In the genomic region with DNA sequence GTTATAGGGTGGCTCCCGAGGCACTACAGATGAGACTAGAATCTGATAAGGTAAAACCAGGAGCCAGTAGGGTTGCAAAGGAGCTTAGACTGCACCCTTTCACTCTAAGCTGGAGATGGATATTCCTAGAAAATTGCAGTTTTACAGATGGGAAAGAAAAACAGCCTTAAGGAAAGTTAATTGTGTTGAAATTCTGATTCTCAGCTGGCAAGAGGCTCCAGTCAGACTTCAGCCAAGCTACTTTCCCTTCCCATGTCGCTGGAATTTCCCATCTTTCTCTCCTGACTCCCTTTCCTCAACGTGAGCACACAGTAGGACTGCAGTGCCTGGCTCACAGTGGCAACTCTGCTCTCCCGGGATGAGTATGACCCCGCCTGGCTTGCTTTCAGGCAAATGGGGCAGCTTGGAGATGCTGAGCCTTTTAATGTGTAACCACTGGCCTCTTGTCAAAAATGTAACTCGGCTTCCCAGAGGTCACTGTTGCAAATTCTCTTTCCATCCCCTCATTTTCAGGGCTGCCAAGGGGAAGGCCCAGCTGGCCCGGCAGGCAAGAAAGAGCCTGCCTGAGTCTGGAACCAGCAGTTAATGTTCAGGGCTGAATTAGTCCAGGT, we compare ENCODE assay signal across 9 mouse cellular contexts. TPM values are rescaled to one million over a fixed set of nuclear protein-coding genes. Genes with fewer than 3 reads are reported as not detected.
DNase-seq lines count a peak whose midpoint lies in the region; ATAC-seq lines count a peak whose summit lies in the region.
"Had no signal": no experiment of that assay in that cellular context is flagged by ENCODE, and none has a peak within 500 bp of the region (broad histone marks: within the 10 kb centered on the region; RNA-seq: fewer than 3 reads in every experiment).

No protein-coding gene starts in this region.

- peak; percentile 29; the same call in 1 of the 2 replicates for ATAC-seq in stomach, embryonic 16.5 days (ENCODE audit: insufficient read depth, low FRiP score)

- WGBS in stomach, embryonic 16.5 days, result 35% methylated on average over 7 of the region's 7 CpGs

- H3K4me2 ChIP-seq in stomach, embryonic 16.5 days (ENCODE audit: low read depth, low read length), result no peak overlapping the region

- H3K9me3 ChIP-seq in stomach, embryonic 16.5 days (replicated peaks; ENCODE audit: control insufficient read depth, low read length), result 0 out of 2 replicates have a peak, but pooled peaks cover 5% of the 10 kb centered on the region
- H3K9me3 ChIP-seq: hindbrain, embryonic 10.5 days had no signal

- no peak overlapping the region for H3K4me3 ChIP-seq in stomach, embryonic 16.5 days (replicated peaks; ENCODE audit: low read length)
- H3K4me3 ChIP-seq: hindbrain, embryonic 10.5 days had no signal

- H3K9ac ChIP-seq in stomach, embryonic 16.5 days (ENCODE audit: low read length), result no peak overlapping the region
- H3K9ac ChIP-seq: liver, embryonic 14.5 days had no signal

- peak; percentile 29 for DNase-seq in ovary, adult 18-20 months (ENCODE audit: low spot score)
- no peak for DNase-seq in ovary, postnatal 10 days (ENCODE audit: low spot score)
- peak; percentile 75 for DNase-seq in gastrocnemius, postnatal 25 days
- DNase-seq in kidney, postnatal 10 days, result peak; percentile 77
- DNase-seq in cerebellum, postnatal 14 days, result no peak
- no peak for DNase-seq in spleen, postnatal 10 days (ENCODE audit: low spot score in 2 of 2)

- no peaks in the 10 kb centered on the region for H3K36me3 ChIP-seq in stomach, embryonic 16.5 days (ENCODE audit: control insufficient read depth, insufficient read depth, low read length)
- H3K36me3 ChIP-seq: hindbrain, embryonic 10.5 days had no signal

- H3K4me1 ChIP-seq in stomach, embryonic 16.5 days (ENCODE audit: control insufficient read depth, insufficient read depth, low read length), result 0 out of 2 replicates have a peak, but pooled peaks cover 3% of the 10 kb centered on the region

- peak overlapping the region; percentile 60; the same call in 1 of the 2 replicates for H3K27ac ChIP-seq in stomach, embryonic 16.5 days (ENCODE audit: low read length)
- H3K27ac ChIP-seq: hindbrain, embryonic 10.5 days; liver, embryonic 14.5 days had no signal

- no peaks in the 10 kb centered on the region for H3K27me3 ChIP-seq in stomach, embryonic 16.5 days (ENCODE audit: control insufficient read depth, insufficient read depth, low read length)

RNA-seq across cellular contexts. Expression of gene Rin3, which starts 6.9 kb away (rescaled TPM):
- total RNA-seq in gastrocnemius, postnatal 25 days (2021), result 1 to 10 TPM; 6.0 to 8.1 TPM
- 8.5 and 9.3 TPM in 2 replicates for polyA plus RNA-seq in stomach, embryonic 16.5 days (2015; fragmentation: Nextera tagmentation; extraction: Ambion mirVana)

Comparison
In these comparisons a context has a peak if more than half of its experiments do, and no peak if none do; other contexts are left out.
1. DNase-seq: peak in ovary, adult 18-20 months (single experiment), gastrocnemius, postnatal 25 days (single experiment) and kidney, postnatal 10 days (single experiment); none in ovary, postnatal 10 days (single experiment), cerebellum, postnatal 14 days (0 of 2) and spleen, postnatal 10 days (0 of 2).